Mouse (Mus musculus) midbrain, postnatal 0 days (tissue): ENCODE results near the gene Mcts1. TPM values are rescaled to one million over a fixed set of nuclear protein-coding genes. Genes with fewer than 3 reads are reported as not detected.

ENCODE experiments used
- ATAC-seq: fragments of 200-750 bp; cut with Nextera tagmentation; 2 replicates; pipeline ENCODE4 v1.8.0; 2017; ENCODE audit warnings: moderate number of reproducible peaks, mild to moderate bottlenecking, moderate TSS enrichment, moderate library complexity; ENCODE audit not compliant: low FRiP score
- DNase-seq: peaks from one replicate; pipeline ENCODE4 v3.0.0-alpha.2; 2015; ENCODE audit warnings: low spot score
- H3K27ac ChIP-seq: fragments of 300-500 bp; sonication (generic); 2 replicates; pipeline ENCODE4 v1.5.1; 2014; ENCODE audit warnings: low read depth, mild to moderate bottlenecking, low read length, mixed read lengths
- H3K27me3 ChIP-seq: fragments of 300-500 bp; sonication (generic); 2 replicates; pipeline ENCODE4 v1.6.1; 2014; ENCODE audit warnings: low read length, control low read depth, mixed read lengths; ENCODE audit not compliant: insufficient read depth
- H3K36me3 ChIP-seq: fragments of 300-500 bp; sonication (generic); 2 replicates; pipeline ENCODE4 v1.6.1; 2014; ENCODE audit warnings: low read length, control low read depth, mixed read lengths; ENCODE audit not compliant: insufficient read depth
- H3K4me1 ChIP-seq: fragments of 300-500 bp; sonication (generic); 2 replicates; pipeline ENCODE4 v1.6.1; 2014; ENCODE audit warnings: mild to moderate bottlenecking, control low read depth, antibody characterized with exemption, low read length, mixed read lengths; ENCODE audit not compliant: insufficient read depth
- H3K4me2 ChIP-seq: fragments of 300-500 bp; sonication (generic); 2 replicates; pipeline ENCODE4 v1.6.1; 2014; ENCODE audit warnings: low read depth, mild to moderate bottlenecking, low read length, mixed read lengths; ENCODE audit not compliant: poor library complexity, severe bottlenecking
- H3K4me3 ChIP-seq: fragments of 300-500 bp; sonication (generic); 2 replicates; pipeline ENCODE4 v1.5.1; 2014; ENCODE audit warnings: low read depth, mild to moderate bottlenecking, low read length, moderate library complexity
- H3K9ac ChIP-seq: fragments of 300-500 bp; sonication (generic); replicated peaks from 2 replicates; pipeline ENCODE4 v1.6.1; 2014; ENCODE audit warnings: mild to moderate bottlenecking, low read length, moderate library complexity, mixed read lengths; ENCODE audit not compliant: poor library complexity, severe bottlenecking
- H3K9me3 ChIP-seq: fragments of 300-500 bp; sonication (generic); 2 replicates; pipeline ENCODE4 v1.6.1; 2016; ENCODE audit warnings: low read length, control low read depth
- CTCF ChIP-seq: IDR thresholded peaks from 2 replicates; pipeline ENCODE4 v1.5.1; 2016; ENCODE audit warnings: antibody characterized with exemption, mild to moderate bottlenecking
- WGBS: fragments of 180-500 bp; shearing (Covaris S2); extraction: QIAGEN DNeasy Blood & Tissue Kit; methylation state at CpG from one replicate; pipeline ENCODE4 v1.1.7; 2014; 5-methylcytosine and 5-hydroxymethylcytosine counted together
- polyA plus RNA-seq: library from polyadenylated mRNA; unstranded; fragments of >200 nt; fragmentation: Nextera tagmentation; extraction: Ambion mirVana; gene quantifications from 2 replicates; pipeline ENCODE4 v1.2.1, GENCODE M21; 2015
- total RNA-seq: library from RNA; depleted of rRNA; stranded (reverse); fragments of >200 nt; gene quantifications from 2 replicates; pipeline ENCODE4 v1.2.3, GENCODE M21; 2014

Gene Mcts1
- total and polyA plus RNA-seq, 2 experiments from 2014 or later = 61.8 to 173 TPM

GRCm38 (mm10) chrX:38593180-38593889 lies 7.0 kb upstream of the Mcts1 start:
- Histone ChIP-seq H3K27ac (no peak overlapping the region), H3K27me3 (no peaks in the 10 kb centered on the region), H3K9me3 (no peaks in the 10 kb centered on the region), H3K9ac (no peak overlapping the region), H3K36me3 (no peaks in the 10 kb centered on the region), H3K4me1 (no peaks in the 10 kb centered on the region), H3K4me3 (no peak overlapping the region), H3K4me2 (no peak overlapping the region)
- 57% methylated on average over 5 of the region's 5 CpGs for WGBS
- ATAC-seq (no peak), DNase-seq (peak; percentile 4)
- TF ChIP-seq CTCF = no peak

- no peak for TF ChIP-seq CTCF
- peak overlapping the region; percentile 82 for H3K27ac ChIP-seq
- H3K9me3 ChIP-seq = no peaks in the 10 kb centered on the region
- peak; percentile 52 for DNase-seq
- 17% methylated on average over 3 of the region's 3 CpGs for whole genome bisulfite sequencing
- no peaks in the 10 kb centered on the region for H3K36me3 ChIP-seq
- peak overlapping the region; percentile 42 for H3K4me3 ChIP-seq
- peak overlapping the region; percentile 55 for H3K9ac ChIP-seq
- H3K4me1 ChIP-seq = no peaks in the 10 kb centered on the region
- peak; percentile 86 for ATAC-seq
- peak overlapping the region; percentile 48 for H3K4me2 ChIP-seq
- H3K27me3 ChIP-seq = no peaks in the 10 kb centered on the region
Measured at GRCm38 (mm10) chrX:38600995-38601369, 604 bp downstream of the Mcts1 start.

GRCm38 (mm10) chrX:38634801-38635637 lies 34.6 kb downstream of the Mcts1 start, which contains the start of gene C1galt1c1:
Gene C1galt1c1, minus strand, starts transcription at chrX:38635087.
- peak; percentile 42 for TF ChIP-seq CTCF
- peak within 1 kb of the TSS; percentile 84 for H3K27ac ChIP-seq
- peak; percentile 94 for DNase-seq
- H3K4me1 ChIP-seq = 0 out of 2 replicates have a peak, but pooled peaks cover 3% of the 10 kb centered on the region
- no peaks in the 10 kb centered on the region for H3K36me3 ChIP-seq
- 29% methylated on average over 30 of the region's 43 CpGs for WGBS
- no peaks in the 10 kb centered on the region for H3K27me3 ChIP-seq
- ATAC-seq = peak; percentile 99
- peak within 1 kb of the TSS; percentile 44 for H3K4me2 ChIP-seq
- peak within 1 kb of the TSS; percentile 69 for H3K9ac ChIP-seq
- no peaks in the 10 kb centered on the region for H3K9me3 ChIP-seq
- H3K4me3 ChIP-seq = peak within 1 kb of the TSS; percentile 46

- ATAC-seq (peak; percentile 2; the same call in 1 of the 2 replicates), DNase-seq (no peak)
- Histone ChIP-seq H3K4me2 (peak overlapping the region; percentile 41), H3K9me3 (no peaks in the 10 kb centered on the region), H3K4me3 (peak overlapping the region; percentile 27), H3K9ac (0 out of 2 replicates have a peak overlapping the region, but pooled peaks have one; percentile 33), H3K27me3 (no peaks in the 10 kb centered on the region), H3K36me3 (no peaks in the 10 kb centered on the region), H3K27ac (peak overlapping the region; percentile 26; the same call in 1 of the 2 replicates), H3K4me1 (0 out of 2 replicates have a peak, but pooled peaks cover 3% of the 10 kb centered on the region)
- no peak for TF ChIP-seq CTCF
Measured at GRCm38 (mm10) chrX:38635638-38635931, 35.2 kb downstream of the Mcts1 start.

GRCm38 (mm10) chrX:38641435-38641834 lies 41.1 kb downstream of the Mcts1 start:
- Histone ChIP-seq H3K36me3 (no peaks in the 10 kb centered on the region), H3K27ac (no peak overlapping the region), H3K9me3 (no peaks in the 10 kb centered on the region), H3K4me3 (no peak overlapping the region), H3K4me1 (no peaks in the 10 kb centered on the region), H3K9ac (no peak overlapping the region), H3K4me2 (no peak overlapping the region), H3K27me3 (no peaks in the 10 kb centered on the region)
- WGBS = 75% methylated on average over 4 of the region's 4 CpGs
- ATAC-seq (no peak), DNase-seq (no peak)
- no peak for TF ChIP-seq CTCF

- Histone ChIP-seq H3K9ac (no peak overlapping the region), H3K4me3 (no peak overlapping the region), H3K36me3 (no peaks in the 10 kb centered on the region), H3K27me3 (no peaks in the 10 kb centered on the region), H3K4me2 (no peak overlapping the region), H3K4me1 (no peaks in the 10 kb centered on the region), H3K9me3 (no peaks in the 10 kb centered on the region), H3K27ac (no peak overlapping the region)
- no peak for TF ChIP-seq CTCF
- DNase-seq (no peak), ATAC-seq (no peak)
- 66% methylated on average over 4 of the region's 4 CpGs for WGBS
Measured at GRCm38 (mm10) chrX:38642183-38642582, 41.8 kb downstream of the Mcts1 start.
